Mouse (Mus musculus): ENCODE measurements around the gene Eea1. TPM values are rescaled to one million over a fixed set of nuclear protein-coding genes. Genes with fewer than 3 reads are reported as not detected.
A peak's percentile ranks its signal among the peaks of the same experiment; 100 is the strongest.

The Eea1 gene
- total RNA-seq, 2 experiments from 2014 or later, result 31.7 to 33.4 TPM

DNA sequence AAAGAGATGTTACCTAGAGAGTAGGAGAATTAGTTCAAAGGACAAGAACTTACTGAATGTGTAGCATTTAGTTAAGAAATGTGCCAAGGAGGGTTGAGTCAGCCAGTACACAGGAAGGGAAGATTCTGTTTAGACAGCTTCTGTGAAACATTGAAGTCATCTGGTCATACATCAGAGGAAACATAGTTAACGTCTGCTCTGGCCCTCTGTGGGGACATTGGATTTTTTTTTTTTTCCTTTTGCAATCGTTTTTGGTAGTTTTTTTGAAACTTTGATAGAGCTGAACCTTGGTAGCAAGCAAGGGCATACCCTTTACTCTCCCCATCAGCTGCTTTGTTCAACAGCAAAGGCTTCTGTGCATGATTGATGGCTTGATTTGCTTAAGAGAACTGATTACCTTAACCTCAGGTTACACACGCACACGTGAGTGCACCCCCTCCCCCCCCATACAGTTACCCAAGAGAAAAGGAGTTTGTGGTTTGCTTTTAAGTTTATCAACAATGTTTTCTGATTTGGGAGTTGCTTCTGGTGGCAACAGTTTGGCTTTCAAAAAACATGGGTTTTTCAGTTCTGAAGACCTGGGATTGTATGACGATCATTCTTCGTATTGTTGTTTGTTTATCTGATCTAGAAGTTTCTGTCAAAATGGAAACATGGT is 1.4 kb downstream of the Eea1 start:
- no peak for DNase-seq (ENCODE audit: extremely low spot score in 1 of 2, low spot score in 1 of 2)

DNA sequence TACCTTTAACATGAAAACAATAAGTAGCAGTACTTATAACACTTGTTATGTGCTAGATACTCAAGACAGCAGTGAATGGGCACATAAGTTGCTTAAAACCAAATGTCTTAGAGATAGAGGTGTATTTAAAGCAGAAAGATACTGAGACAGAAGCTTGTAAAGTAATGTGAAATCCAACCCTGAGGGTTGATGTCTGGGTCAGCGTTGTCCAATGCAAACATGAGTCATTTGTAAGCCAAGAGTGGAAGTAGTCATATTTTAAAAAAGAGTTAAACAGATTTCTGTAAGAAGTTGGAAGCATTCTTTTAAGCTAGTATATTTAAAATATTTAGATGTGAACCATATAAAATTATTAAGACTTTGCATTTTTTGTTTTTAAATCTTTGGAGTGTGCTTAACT is 4.6 kb downstream of the Eea1 start:
- DNase-seq (ENCODE audit: extremely low spot score in 1 of 2, low spot score in 1 of 2), result no peak

- DNase-seq (ENCODE audit: extremely low spot score in 1 of 2, low spot score in 1 of 2), result no peak
Observed at GRCm38 (mm10) chr10:95949410-95949809, 9.0 kb downstream of the Eea1 start.

GRCm38 (mm10) chr10:95950194-95950593 is 9.7 kb downstream of the Eea1 start:
- no peak for DNase-seq (ENCODE audit: extremely low spot score in 1 of 2, low spot score in 1 of 2)

GRCm38 (mm10) chr10:95950797-95951196 is 10.3 kb downstream of the Eea1 start:
- DNase-seq (ENCODE audit: extremely low spot score in 1 of 2, low spot score in 1 of 2), result no peak

DNA sequence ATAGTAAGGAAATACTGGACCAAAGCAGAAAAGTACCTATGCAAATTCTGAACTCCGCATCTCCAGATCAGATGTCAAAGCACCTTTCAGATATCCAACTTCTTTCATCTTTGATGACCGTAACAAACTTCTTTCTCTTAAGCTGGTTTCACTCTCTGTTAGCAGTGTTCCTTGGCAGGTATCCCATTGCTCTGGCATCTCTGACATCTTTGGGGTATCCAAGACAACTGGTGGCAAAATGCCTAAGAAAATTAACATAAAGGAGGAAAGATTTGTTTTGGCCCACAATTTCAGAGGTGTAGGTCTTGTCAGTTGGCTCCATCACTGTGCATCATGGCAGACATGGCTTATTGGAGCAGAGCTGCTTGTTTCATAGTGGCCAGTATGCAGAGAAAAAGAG is 10.9 kb downstream of the Eea1 start:
- DNase-seq (ENCODE audit: extremely low spot score in 1 of 2, low spot score in 1 of 2), result no peak

DNA sequence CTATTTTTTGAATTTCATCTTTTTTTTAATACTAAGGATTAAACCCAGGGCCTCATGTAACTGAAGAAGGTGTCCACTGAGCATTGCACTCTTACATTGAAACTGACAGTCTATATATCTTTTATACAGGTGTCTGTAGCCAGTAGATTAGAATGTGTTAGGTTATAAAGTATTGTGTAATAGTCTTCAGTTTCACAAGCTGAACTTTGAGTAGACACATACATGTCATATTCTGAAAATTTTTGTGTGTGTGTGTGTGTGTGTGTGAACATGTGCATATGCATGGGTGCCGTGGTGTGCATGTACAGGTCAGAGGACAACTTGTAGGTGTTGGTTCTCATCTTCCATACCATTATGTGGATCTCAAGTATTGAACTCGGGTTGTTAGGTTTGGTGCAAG is 16.2 kb downstream of the Eea1 start:
- no peak for DNase-seq (ENCODE audit: extremely low spot score in 1 of 2, low spot score in 1 of 2)

- no peak for DNase-seq (ENCODE audit: extremely low spot score in 1 of 2, low spot score in 1 of 2)
Observed at GRCm38 (mm10) chr10:95957574-95957973, 17.1 kb downstream of the Eea1 start.

- no peak for DNase-seq (ENCODE audit: extremely low spot score in 1 of 2, low spot score in 1 of 2)
Observed at GRCm38 (mm10) chr10:95964679-95965078, 24.2 kb downstream of the Eea1 start.

DNA sequence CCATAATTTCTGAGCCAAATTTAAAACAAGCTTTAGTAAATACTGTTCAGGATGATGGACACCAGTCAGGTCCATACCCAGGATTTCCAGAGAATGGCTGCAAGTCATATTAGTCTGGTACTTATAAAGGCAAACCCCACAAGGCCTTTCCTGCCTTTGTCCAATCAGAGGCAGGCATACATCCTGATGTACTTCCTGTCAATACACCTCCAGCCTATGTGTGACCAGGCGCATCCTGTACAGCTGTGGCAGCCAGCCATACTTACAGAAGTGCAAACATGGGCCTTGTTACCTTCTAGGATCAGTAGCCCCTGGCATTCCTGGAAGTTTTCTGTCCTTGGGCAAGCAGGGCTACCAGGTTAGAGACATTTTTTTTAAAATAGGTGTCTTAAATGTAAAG is 29.2 kb downstream of the Eea1 start:
- no peak for DNase-seq (ENCODE audit: extremely low spot score in 1 of 2, low spot score in 1 of 2)

- no peak for DNase-seq (ENCODE audit: extremely low spot score in 1 of 2, low spot score in 1 of 2)
Observed at GRCm38 (mm10) chr10:95970744-95971212, 30.3 kb downstream of the Eea1 start.

- no peak for DNase-seq (ENCODE audit: extremely low spot score in 1 of 2, low spot score in 1 of 2)
Observed at GRCm38 (mm10) chr10:95971341-95971740, 30.9 kb downstream of the Eea1 start.

DNA sequence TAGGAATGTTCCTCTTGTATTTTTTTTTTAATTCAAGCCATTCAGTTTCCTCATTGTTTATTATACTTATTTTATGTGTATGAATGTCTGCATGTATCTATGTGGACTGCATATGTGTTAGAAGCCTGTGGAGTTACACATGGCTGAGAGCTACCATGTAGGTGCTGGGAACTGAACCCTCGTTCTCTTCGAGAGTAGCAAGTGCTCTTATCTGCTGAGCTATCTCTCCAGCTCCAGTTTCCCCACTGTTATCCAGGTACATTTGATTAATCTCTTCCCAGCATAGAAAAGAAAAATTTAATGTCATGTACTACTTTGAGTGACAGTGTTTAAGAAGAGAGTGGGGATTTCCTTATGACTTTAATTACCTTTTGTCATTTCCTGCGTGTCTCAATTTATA is 31.5 kb downstream of the Eea1 start:
- no peak for DNase-seq (ENCODE audit: extremely low spot score in 1 of 2, low spot score in 1 of 2)

DNA sequence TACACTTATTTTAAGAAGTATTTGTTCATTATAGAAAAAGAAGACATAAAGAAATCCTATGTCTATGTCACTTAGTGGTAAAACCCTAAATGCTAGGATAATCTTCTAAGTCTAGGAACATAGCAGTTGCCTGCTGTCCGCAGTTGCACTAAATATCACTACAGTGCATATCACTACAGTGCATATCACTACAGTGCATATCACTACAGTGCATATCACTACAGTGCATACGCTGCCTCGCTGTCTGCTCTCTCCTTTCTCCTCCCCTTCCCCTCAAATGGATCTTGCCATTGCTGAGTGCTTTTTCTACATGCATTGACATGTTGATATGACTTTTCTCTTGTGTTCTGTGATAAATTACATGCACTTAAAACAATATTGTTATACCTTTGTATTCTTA is 34.0 kb downstream of the Eea1 start:
- DNase-seq (ENCODE audit: extremely low spot score in 1 of 2, low spot score in 1 of 2), result no peak

- no peak for DNase-seq (ENCODE audit: extremely low spot score in 1 of 2, low spot score in 1 of 2)
Observed at GRCm38 (mm10) chr10:95976798-95977197, 36.3 kb downstream of the Eea1 start.

DNA sequence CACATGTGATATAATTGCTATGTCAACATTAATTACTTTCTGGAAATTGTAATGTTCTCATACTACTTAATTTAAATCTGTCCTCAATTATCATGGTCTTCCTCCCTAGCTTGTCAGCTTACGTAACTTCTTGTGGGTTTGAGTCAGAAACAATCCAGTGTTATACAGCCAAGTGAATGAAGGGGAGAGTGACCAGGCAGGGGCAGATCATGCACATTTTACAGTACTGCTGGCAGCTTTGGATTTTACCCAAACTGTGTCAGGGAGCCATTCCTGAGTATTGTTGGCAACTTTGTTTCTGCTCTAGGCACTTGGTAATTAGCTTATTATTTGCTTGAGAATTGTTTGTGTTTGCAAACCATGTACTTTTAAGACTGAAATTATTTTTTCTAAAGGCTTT is 49.3 kb downstream of the Eea1 start:
- DNase-seq (ENCODE audit: extremely low spot score in 1 of 2, low spot score in 1 of 2), result no peak

DNA sequence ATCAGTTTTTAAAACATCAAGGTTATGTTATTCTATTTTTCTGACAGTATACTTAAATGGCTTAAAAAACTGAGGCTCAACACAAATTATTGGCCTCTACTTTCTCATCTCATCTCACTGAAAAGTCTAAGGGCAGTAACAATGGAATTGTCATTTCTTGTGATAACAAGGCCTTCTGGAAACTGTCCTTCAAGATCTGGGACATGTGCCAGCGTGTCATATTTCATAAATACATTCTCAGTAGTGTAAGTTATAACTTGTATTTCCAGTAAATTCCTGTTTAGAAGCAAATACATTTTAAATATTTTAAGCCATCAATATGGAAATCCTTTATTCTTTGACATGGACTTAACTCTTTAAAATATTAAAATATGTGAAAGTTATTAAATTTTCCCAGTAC is 50.7 kb downstream of the Eea1 start:
- no peak for DNase-seq (ENCODE audit: extremely low spot score in 1 of 2, low spot score in 1 of 2)

DNA sequence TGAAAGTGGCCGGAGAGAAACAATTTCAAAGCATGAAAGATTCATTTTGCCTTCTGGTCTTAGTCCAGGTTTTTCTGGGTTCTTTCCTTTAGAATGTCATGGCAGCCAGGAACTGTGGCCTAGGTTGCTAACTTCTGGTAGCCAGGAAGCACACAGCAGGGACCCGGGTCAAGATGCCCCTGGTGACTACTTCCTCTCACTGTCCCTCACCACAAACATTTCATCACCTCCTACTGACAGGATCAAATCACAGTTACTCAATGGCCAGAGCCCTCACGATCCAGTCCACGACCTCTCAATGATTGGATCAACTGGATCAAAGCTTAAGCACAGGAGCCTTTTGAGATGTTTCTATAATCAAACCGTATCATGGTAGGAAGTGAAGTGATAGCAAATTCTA is 60.5 kb downstream of the Eea1 start:
- no peak for DNase-seq (ENCODE audit: extremely low spot score in 1 of 2, low spot score in 1 of 2)

DNA sequence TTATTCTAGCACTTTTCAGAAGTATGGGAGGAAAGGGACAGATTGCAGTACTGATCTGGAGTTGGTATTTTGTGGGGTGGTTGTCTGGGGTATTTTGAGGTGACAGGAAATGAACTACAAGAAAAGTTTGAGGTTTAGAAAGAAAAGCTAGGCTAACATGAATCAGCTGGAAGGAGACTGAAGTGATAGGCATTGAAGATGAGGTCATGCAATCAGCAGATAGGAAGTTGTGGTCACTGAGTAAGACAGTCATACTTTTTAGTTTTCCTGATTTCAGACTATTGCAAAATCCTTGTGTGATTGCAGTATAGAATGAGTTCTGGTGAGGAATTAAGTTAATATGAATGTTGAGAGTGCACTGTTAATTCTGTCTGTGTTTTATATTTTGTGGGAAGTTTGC is 75.3 kb downstream of the Eea1 start:
- no peak for DNase-seq (ENCODE audit: extremely low spot score in 1 of 2, low spot score in 1 of 2)

DNA sequence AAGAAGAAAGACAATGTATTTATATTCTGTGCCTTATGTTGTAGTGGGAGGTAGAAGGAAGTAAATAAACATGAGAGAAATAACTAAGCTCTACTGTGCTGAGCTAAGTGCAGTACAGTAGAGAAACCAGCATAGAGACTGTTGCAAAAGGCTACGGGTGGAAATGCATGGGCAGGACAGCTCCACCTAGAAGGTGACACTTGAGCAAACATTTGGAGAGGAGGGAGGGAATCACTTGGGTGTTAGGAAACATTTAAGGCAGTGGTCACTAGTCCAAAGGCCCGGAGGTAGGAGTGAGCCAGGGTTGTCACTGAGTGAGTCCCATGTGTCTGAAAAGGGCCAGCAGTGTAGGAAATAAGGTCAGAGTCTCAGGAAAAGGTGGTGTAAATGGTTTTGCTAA is 77.0 kb downstream of the Eea1 start:
- no peak for DNase-seq (ENCODE audit: extremely low spot score in 1 of 2, low spot score in 1 of 2)

- DNase-seq (ENCODE audit: extremely low spot score in 1 of 2, low spot score in 1 of 2), result peak in 1 of 2 experiments; percentile 27
Observed at GRCm38 (mm10) chr10:96033356-96033984, 93.0 kb downstream of the Eea1 start.

DNA sequence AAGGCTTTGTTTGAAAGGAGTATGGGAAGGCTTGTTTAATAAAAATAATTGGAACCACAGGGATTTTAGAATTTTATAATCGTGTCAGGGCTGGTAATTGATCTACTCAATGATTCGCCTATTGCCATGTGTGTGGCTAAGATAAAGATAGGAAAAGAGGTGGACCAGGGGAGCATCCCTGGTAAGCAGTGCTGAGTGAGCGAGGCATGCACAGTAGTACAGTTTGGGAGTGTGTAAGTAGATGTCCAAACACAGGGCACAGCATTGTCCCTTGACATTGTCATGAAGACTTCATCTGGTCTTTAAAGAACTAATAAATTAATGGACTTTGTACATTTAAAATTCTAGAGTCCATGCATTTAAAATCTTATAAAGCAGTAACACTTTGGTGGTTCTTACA is 93.7 kb downstream of the Eea1 start:
- DNase-seq (ENCODE audit: extremely low spot score in 1 of 2, low spot score in 1 of 2), result no peak

All from layer of hippocampus, postnatal 25 days (tissue).